Mouse (Mus musculus): ENCODE data around the gene Ulk1. TPM values are rescaled to one million over a fixed set of nuclear protein-coding genes. Genes with fewer than 3 reads are reported as not detected.

Gene Ulk1
- total and polyA plus RNA-seq, 2 experiments from 2014 or later: 21.1 to 69.8 TPM

GRCm38 (mm10) chr5:110808061-110808631 is 1.8 kb downstream of the Ulk1 start:
- 0 out of 2 replicates have a peak, but pooled peaks have one; percentile 8 for ATAC-seq (ENCODE audit: low FRiP score)
- 6% methylated on average over 13 of the region's 14 CpGs for WGBS
- no peak for TF ChIP-seq CTCF (IDR thresholded peaks at IDR 0.05)
- Histone ChIP-seq H3K9me3 (ENCODE audit: low read length) (no peaks in the 10 kb centered on the region), H3K4me1 (ENCODE audit: insufficient read depth, low read length) (peaks cover 5% of the 10 kb centered on the region; the same call in 1 of the 2 replicates), H3K27me3 (ENCODE audit: insufficient read depth, low read length) (no peaks in the 10 kb centered on the region), H3K4me3 (ENCODE audit: low read depth, low read length) (peak overlapping the region; percentile 92), H3K9ac (replicated peaks; ENCODE audit: low read length, poor library complexity, severe bottlenecking) (peak overlapping the region; percentile 88), H3K36me3 (ENCODE audit: insufficient read depth, low read length) (0 out of 2 replicates have a peak, but pooled peaks cover 3% of the 10 kb centered on the region), H3K27ac (ENCODE audit: low read depth, low read length) (no peak overlapping the region), H3K4me2 (ENCODE audit: low read depth, low read length, poor library complexity, severe bottlenecking) (peak overlapping the region; percentile 99)
- DNase-seq (ENCODE audit: low spot score): peak; percentile 86

- ATAC-seq (ENCODE audit: low FRiP score) (no peak), DNase-seq (ENCODE audit: low spot score) (no peak)
- Histone ChIP-seq H3K4me2 (ENCODE audit: low read depth, low read length, poor library complexity, severe bottlenecking) (peak overlapping the region; percentile 99), H3K27ac (ENCODE audit: low read depth, low read length) (no peak overlapping the region), H3K9me3 (ENCODE audit: low read length) (no peaks in the 10 kb centered on the region), H3K4me1 (ENCODE audit: insufficient read depth, low read length) (peaks cover 5% of the 10 kb centered on the region; the same call in 1 of the 2 replicates), H3K9ac (replicated peaks; ENCODE audit: low read length, poor library complexity, severe bottlenecking) (0 out of 2 replicates have a peak overlapping the region, but pooled peaks have one; percentile 88), H3K36me3 (ENCODE audit: insufficient read depth, low read length) (peaks cover 4% of the 10 kb centered on the region), H3K4me3 (ENCODE audit: low read depth, low read length) (peak overlapping the region; percentile 92), H3K27me3 (ENCODE audit: insufficient read depth, low read length) (no peaks in the 10 kb centered on the region)
- 93% methylated on average over 4 of the region's 4 CpGs for WGBS
- TF ChIP-seq CTCF (IDR thresholded peaks at IDR 0.05): no peak
Measured at GRCm38 (mm10) chr5:110807453-110807852, 2.4 kb downstream of the Ulk1 start.

GRCm38 (mm10) chr5:110806676-110807075 is 3.2 kb downstream of the Ulk1 start:
- H3K4me3 ChIP-seq (ENCODE audit: low read depth, low read length): no peak overlapping the region
- no peak overlapping the region for H3K27ac ChIP-seq (ENCODE audit: low read depth, low read length)
- 97% methylated on average over 1 of the region's 1 CpGs for WGBS
- H3K27me3 ChIP-seq (ENCODE audit: insufficient read depth, low read length): no peaks in the 10 kb centered on the region
- H3K4me2 ChIP-seq (ENCODE audit: low read depth, low read length, poor library complexity, severe bottlenecking): no peak overlapping the region
- DNase-seq (ENCODE audit: low spot score) (no peak), ATAC-seq (ENCODE audit: low FRiP score) (no peak)
- no peak overlapping the region for H3K9ac ChIP-seq (replicated peaks; ENCODE audit: low read length, poor library complexity, severe bottlenecking)
- peaks cover 7% of the 10 kb centered on the region for H3K36me3 ChIP-seq (ENCODE audit: insufficient read depth, low read length)
- no peaks in the 10 kb centered on the region for H3K9me3 ChIP-seq (ENCODE audit: low read length)
- TF ChIP-seq CTCF (IDR thresholded peaks at IDR 0.05): no peak
- H3K4me1 ChIP-seq (ENCODE audit: insufficient read depth, low read length): peaks cover 5% of the 10 kb centered on the region; the same call in 1 of the 2 replicates

- Histone ChIP-seq H3K27ac (ENCODE audit: low read depth, low read length) (no peak overlapping the region), H3K9ac (replicated peaks; ENCODE audit: low read length, poor library complexity, severe bottlenecking) (no peak overlapping the region), H3K27me3 (ENCODE audit: insufficient read depth, low read length) (no peaks in the 10 kb centered on the region), H3K9me3 (ENCODE audit: low read length) (no peaks in the 10 kb centered on the region), H3K4me1 (ENCODE audit: insufficient read depth, low read length) (peaks cover 5% of the 10 kb centered on the region; the same call in 1 of the 2 replicates), H3K36me3 (ENCODE audit: insufficient read depth, low read length) (peaks cover 8% of the 10 kb centered on the region), H3K4me2 (ENCODE audit: low read depth, low read length, poor library complexity, severe bottlenecking) (no peak overlapping the region), H3K4me3 (ENCODE audit: low read depth, low read length) (no peak overlapping the region)
- DNase-seq (ENCODE audit: low spot score): no peak
- no peak for ATAC-seq (ENCODE audit: low FRiP score)
- no peak for TF ChIP-seq CTCF (IDR thresholded peaks at IDR 0.05)
- 88% methylated on average over 4 of the region's 4 CpGs for WGBS
Measured at GRCm38 (mm10) chr5:110806154-110806553, 3.7 kb downstream of the Ulk1 start.

GRCm38 (mm10) chr5:110804012-110804743 is 5.7 kb downstream of the Ulk1 start:
- no peak overlapping the region for H3K4me3 ChIP-seq (ENCODE audit: low read depth, low read length)
- ATAC-seq (ENCODE audit: low FRiP score) (no peak), DNase-seq (ENCODE audit: low spot score) (no peak)
- peaks cover 5% of the 10 kb centered on the region; the same call in 1 of the 2 replicates for H3K4me1 ChIP-seq (ENCODE audit: insufficient read depth, low read length)
- no peak overlapping the region for H3K9ac ChIP-seq (replicated peaks; ENCODE audit: low read length, poor library complexity, severe bottlenecking)
- H3K9me3 ChIP-seq (ENCODE audit: low read length): no peaks in the 10 kb centered on the region
- H3K27me3 ChIP-seq (ENCODE audit: insufficient read depth, low read length): no peaks in the 10 kb centered on the region
- no peak for TF ChIP-seq CTCF (IDR thresholded peaks at IDR 0.05)
- peaks cover 19% of the 10 kb centered on the region for H3K36me3 ChIP-seq (ENCODE audit: insufficient read depth, low read length)
- H3K4me2 ChIP-seq (ENCODE audit: low read depth, low read length, poor library complexity, severe bottlenecking): no peak overlapping the region
- H3K27ac ChIP-seq (ENCODE audit: low read depth, low read length): no peak overlapping the region
- WGBS: 90% methylated on average over 7 of the region's 7 CpGs

- H3K27me3 ChIP-seq (ENCODE audit: insufficient read depth, low read length): no peaks in the 10 kb centered on the region
- peaks cover 28% of the 10 kb centered on the region for H3K36me3 ChIP-seq (ENCODE audit: insufficient read depth, low read length)
- DNase-seq (ENCODE audit: low spot score): no peak
- ATAC-seq (ENCODE audit: low FRiP score): no peak
- H3K4me2 ChIP-seq (ENCODE audit: low read depth, low read length, poor library complexity, severe bottlenecking): no peak overlapping the region
- H3K4me1 ChIP-seq (ENCODE audit: insufficient read depth, low read length): peaks cover 4% of the 10 kb centered on the region; the same call in 1 of the 2 replicates
- H3K9ac ChIP-seq (replicated peaks; ENCODE audit: low read length, poor library complexity, severe bottlenecking): no peak overlapping the region
- no peak overlapping the region for H3K27ac ChIP-seq (ENCODE audit: low read depth, low read length)
- H3K4me3 ChIP-seq (ENCODE audit: low read depth, low read length): no peak overlapping the region
- no peak for TF ChIP-seq CTCF (IDR thresholded peaks at IDR 0.05)
- no peaks in the 10 kb centered on the region for H3K9me3 ChIP-seq (ENCODE audit: low read length)
Measured at GRCm38 (mm10) chr5:110802809-110803208, 7.1 kb downstream of the Ulk1 start.

Data from midbrain, postnatal 0 days (tissue).